Mouse (Mus musculus): ENCODE measurements around the gene Gng7. TPM values are rescaled to one million over a fixed set of nuclear protein-coding genes. Genes with fewer than 3 reads are reported as not detected.

Gng7 gene
- polyA plus RNA-seq, 1 experiment from 2014 or later = 1.2 TPM

DNA sequence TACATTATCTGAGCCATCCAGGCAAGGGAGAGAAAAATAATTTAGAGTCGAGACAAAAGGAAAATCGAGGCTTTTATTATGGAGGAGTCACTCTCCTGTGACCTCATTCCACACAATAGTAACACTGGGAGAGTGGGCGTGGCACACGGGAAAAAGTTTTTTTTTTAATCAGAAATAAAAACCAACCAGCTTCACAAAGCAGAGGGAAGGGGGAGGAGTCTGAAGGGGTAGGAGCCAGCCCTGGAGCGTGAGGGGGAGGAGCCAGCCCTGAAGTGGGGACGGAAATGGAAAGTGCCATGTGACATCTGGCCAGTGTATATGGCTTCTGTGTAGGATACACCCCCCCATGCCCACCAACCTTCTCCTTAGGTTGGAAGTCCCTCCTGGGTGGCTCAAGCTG is 66.2 kb downstream of the Gng7 start:
- no peak for TF ChIP-seq CTCF (IDR thresholded peaks at IDR 0.05; ENCODE audit: low read depth)
- peak; percentile 58 for ATAC-seq
- WGBS = 13% methylated on average over 6 of the region's 6 CpGs
- H3K27ac ChIP-seq (ENCODE audit: low read depth, low read length) = no peak overlapping the region
- H3K36me3 ChIP-seq (ENCODE audit: control insufficient read depth, insufficient read depth) = no peaks in the 10 kb centered on the region
- H3K4me2 ChIP-seq (replicated peaks; ENCODE audit: low read depth) = no peak overlapping the region
- no peaks in the 10 kb centered on the region for H3K27me3 ChIP-seq (replicated peaks; ENCODE audit: control insufficient read depth, insufficient read depth, low read length)
- H3K4me3 ChIP-seq (ENCODE audit: low read depth, low read length) = no peak overlapping the region
- H3K9me3 ChIP-seq (ENCODE audit: control insufficient read depth) = no peaks in the 10 kb centered on the region
- H3K9ac ChIP-seq (ENCODE audit: low read depth, low read length) = no peak overlapping the region
- peaks cover 10% of the 10 kb centered on the region; the same call in 1 of the 2 replicates for H3K4me1 ChIP-seq (replicated peaks; ENCODE audit: control insufficient read depth, insufficient read depth, low read length)

DNA sequence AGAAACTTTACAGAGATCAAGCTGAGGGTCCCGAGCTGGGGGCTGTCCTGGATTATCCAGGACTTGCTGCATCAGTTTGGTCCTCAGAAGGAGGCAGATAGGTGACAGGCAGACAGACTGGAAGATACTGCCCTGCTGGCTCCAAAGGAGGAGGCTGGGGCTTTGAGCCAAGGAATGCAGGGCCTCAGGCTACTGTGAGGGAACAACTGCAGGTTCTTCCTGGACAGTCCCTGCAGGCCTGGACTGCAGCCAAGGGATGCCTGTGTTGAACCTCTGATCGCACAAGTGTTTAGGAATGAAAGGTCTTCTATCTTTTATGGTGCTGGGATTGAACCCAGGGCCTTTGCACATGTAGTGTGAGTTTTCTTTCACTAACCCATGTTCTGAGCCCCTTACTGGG is 66.9 kb downstream of the Gng7 start:
- TF ChIP-seq CTCF (IDR thresholded peaks at IDR 0.05; ENCODE audit: low read depth) = no peak
- no peak for ATAC-seq
- Histone ChIP-seq H3K4me1 (replicated peaks; ENCODE audit: control insufficient read depth, insufficient read depth, low read length) (peaks cover 10% of the 10 kb centered on the region; the same call in 1 of the 2 replicates), H3K9ac (ENCODE audit: low read depth, low read length) (no peak overlapping the region), H3K27me3 (replicated peaks; ENCODE audit: control insufficient read depth, insufficient read depth, low read length) (no peaks in the 10 kb centered on the region), H3K27ac (ENCODE audit: low read depth, low read length) (no peak overlapping the region), H3K36me3 (ENCODE audit: control insufficient read depth, insufficient read depth) (no peaks in the 10 kb centered on the region), H3K9me3 (ENCODE audit: control insufficient read depth) (no peaks in the 10 kb centered on the region), H3K4me3 (ENCODE audit: low read depth, low read length) (no peak overlapping the region), H3K4me2 (replicated peaks; ENCODE audit: low read depth) (no peak overlapping the region)
- 30% methylated on average over 2 of the region's 2 CpGs for WGBS

GRCm38 (mm10) chr10:80946684-80947437 is 67.9 kb downstream of the Gng7 start:
- WGBS = 65% methylated on average over 14 of the region's 14 CpGs
- H3K27ac ChIP-seq (ENCODE audit: low read depth, low read length) = no peak overlapping the region
- H3K27me3 ChIP-seq (replicated peaks; ENCODE audit: control insufficient read depth, insufficient read depth, low read length) = no peaks in the 10 kb centered on the region
- peaks cover 10% of the 10 kb centered on the region; the same call in 1 of the 2 replicates for H3K4me1 ChIP-seq (replicated peaks; ENCODE audit: control insufficient read depth, insufficient read depth, low read length)
- peak; percentile 64 for TF ChIP-seq CTCF (IDR thresholded peaks at IDR 0.05; ENCODE audit: low read depth)
- no peak overlapping the region for H3K4me3 ChIP-seq (ENCODE audit: low read depth, low read length)
- ATAC-seq = no peak
- H3K9me3 ChIP-seq (ENCODE audit: control insufficient read depth) = no peaks in the 10 kb centered on the region
- no peaks in the 10 kb centered on the region for H3K36me3 ChIP-seq (ENCODE audit: control insufficient read depth, insufficient read depth)
- no peak overlapping the region for H3K4me2 ChIP-seq (replicated peaks; ENCODE audit: low read depth)
- H3K9ac ChIP-seq (ENCODE audit: low read depth, low read length) = no peak overlapping the region

DNA sequence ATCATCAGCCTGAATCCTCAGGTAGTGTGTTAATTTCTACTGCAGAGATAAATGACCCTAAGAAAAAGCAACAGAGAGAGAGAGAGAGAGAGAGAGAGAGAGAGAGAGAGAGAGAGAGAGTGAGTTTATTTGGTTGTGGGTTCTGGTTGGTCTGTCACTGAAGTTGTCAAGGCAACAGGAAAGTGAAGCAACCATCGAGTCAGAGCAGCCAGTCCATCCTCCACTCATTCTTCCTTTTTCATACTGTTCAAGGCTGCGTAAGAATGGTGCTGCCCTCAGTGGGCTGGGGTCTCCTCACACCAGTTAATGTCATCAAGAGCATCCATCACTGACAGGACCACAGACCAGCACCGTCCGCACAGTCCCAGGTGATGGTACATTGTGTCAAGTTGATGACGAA is 70.5 kb downstream of the Gng7 start:
- TF ChIP-seq CTCF (IDR thresholded peaks at IDR 0.05; ENCODE audit: low read depth) = no peak
- WGBS = 85% methylated on average over 5 of the region's 5 CpGs
- peaks cover 21% of the 10 kb centered on the region; the same call in 1 of the 2 replicates for H3K4me1 ChIP-seq (replicated peaks; ENCODE audit: control insufficient read depth, insufficient read depth, low read length)

DNA sequence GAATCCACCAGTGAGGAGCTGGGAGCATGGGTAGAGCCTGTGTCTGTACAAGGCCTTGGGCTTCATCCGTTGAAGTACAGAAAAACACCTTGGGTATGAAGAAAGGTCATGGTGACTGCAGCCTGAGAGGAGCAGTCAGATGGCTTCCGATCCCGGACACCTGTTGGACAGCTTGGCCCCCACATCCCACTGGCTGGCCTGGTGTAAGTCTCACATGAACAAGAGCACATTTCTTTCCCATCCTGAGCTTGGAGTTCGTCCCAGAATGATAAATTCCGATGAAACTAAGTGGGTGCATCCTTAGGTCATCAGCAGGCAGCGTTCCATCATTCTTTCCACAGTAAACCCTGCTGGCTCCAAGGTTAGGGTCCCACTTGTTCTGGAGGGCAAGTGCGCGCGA is 71.0 kb downstream of the Gng7 start:
- no peak for ATAC-seq
- WGBS = 55% methylated on average over 9 of the region's 9 CpGs
- H3K9ac ChIP-seq (ENCODE audit: low read depth, low read length) = no peak overlapping the region
- no peak overlapping the region for H3K27ac ChIP-seq (ENCODE audit: low read depth, low read length)
- peaks cover 25% of the 10 kb centered on the region; the same call in 1 of the 2 replicates for H3K4me1 ChIP-seq (replicated peaks; ENCODE audit: control insufficient read depth, insufficient read depth, low read length)
- no peaks in the 10 kb centered on the region for H3K27me3 ChIP-seq (replicated peaks; ENCODE audit: control insufficient read depth, insufficient read depth, low read length)
- H3K4me3 ChIP-seq (ENCODE audit: low read depth, low read length) = no peak overlapping the region
- no peaks in the 10 kb centered on the region for H3K36me3 ChIP-seq (ENCODE audit: control insufficient read depth, insufficient read depth)
- H3K4me2 ChIP-seq (replicated peaks; ENCODE audit: low read depth) = no peak overlapping the region
- no peaks in the 10 kb centered on the region for H3K9me3 ChIP-seq (ENCODE audit: control insufficient read depth)
- TF ChIP-seq CTCF (IDR thresholded peaks at IDR 0.05; ENCODE audit: low read depth) = no peak

More for the DNA sequence above, 70.5 kb downstream of the Gng7 start:
- no peak overlapping the region for H3K4me3 ChIP-seq (ENCODE audit: low read depth, low read length)
- H3K9me3 ChIP-seq (ENCODE audit: control insufficient read depth) = no peaks in the 10 kb centered on the region
- H3K27ac ChIP-seq (ENCODE audit: low read depth, low read length) = no peak overlapping the region
- H3K27me3 ChIP-seq (replicated peaks; ENCODE audit: control insufficient read depth, insufficient read depth, low read length) = no peaks in the 10 kb centered on the region
- no peak overlapping the region for H3K4me2 ChIP-seq (replicated peaks; ENCODE audit: low read depth)
- no peaks in the 10 kb centered on the region for H3K36me3 ChIP-seq (ENCODE audit: control insufficient read depth, insufficient read depth)
- ATAC-seq = no peak
- H3K9ac ChIP-seq (ENCODE audit: low read depth, low read length) = no peak overlapping the region

- Histone ChIP-seq H3K27ac (ENCODE audit: low read depth, low read length) (no peak overlapping the region), H3K27me3 (replicated peaks; ENCODE audit: control insufficient read depth, insufficient read depth, low read length) (no peaks in the 10 kb centered on the region), H3K9me3 (ENCODE audit: control insufficient read depth) (no peaks in the 10 kb centered on the region), H3K36me3 (ENCODE audit: control insufficient read depth, insufficient read depth) (no peaks in the 10 kb centered on the region), H3K9ac (ENCODE audit: low read depth, low read length) (no peak overlapping the region), H3K4me1 (replicated peaks; ENCODE audit: control insufficient read depth, insufficient read depth, low read length) (peaks cover 25% of the 10 kb centered on the region; the same call in 1 of the 2 replicates), H3K4me3 (ENCODE audit: low read depth, low read length) (no peak overlapping the region), H3K4me2 (replicated peaks; ENCODE audit: low read depth) (no peak overlapping the region)
- no peak for ATAC-seq
- no peak for TF ChIP-seq CTCF (IDR thresholded peaks at IDR 0.05; ENCODE audit: low read depth)
- 71% methylated on average over 8 of the region's 8 CpGs for WGBS
Observed at GRCm38 (mm10) chr10:80942919-80943318, 71.8 kb downstream of the Gng7 start.
